Mouse (Mus musculus): Measurements from ENCODE around the gene Smap2. TPM values are rescaled to one million over a fixed set of nuclear protein-coding genes. Genes with fewer than 3 reads are reported as not detected.

Gene Smap2
- polyA plus RNA-seq, 1 experiment, result 35.0 TPM

DNA sequence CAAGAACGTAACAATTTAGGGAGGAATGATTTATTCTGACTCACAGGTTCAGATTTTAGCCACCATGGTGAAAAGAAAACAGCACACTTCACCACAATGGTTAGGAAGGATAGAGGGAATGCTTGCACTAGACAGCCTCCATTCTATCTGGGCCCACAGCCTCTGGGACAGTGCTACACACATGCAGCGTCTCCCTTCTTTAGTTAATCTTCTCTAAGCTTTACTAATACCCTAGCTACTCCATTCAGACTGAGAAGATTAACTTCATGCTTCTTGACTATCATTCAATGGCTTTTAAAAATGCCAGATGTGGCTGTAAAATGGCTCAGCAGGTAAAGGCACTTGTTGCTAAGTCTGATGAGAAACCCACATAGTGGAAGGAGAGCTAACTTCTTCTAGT, 24.8 kb downstream of the Smap2 start:
- peaks cover 39% of the 10 kb centered on the region for H3K4me1 ChIP-seq
- TF ChIP-seq GATA1 (IDR thresholded peaks at IDR 0.05; ENCODE audit: borderline replicate concordance, low read length) (no peak), FLI1 (IDR thresholded peaks at IDR 0.05; ENCODE audit: low read length) (no peak)
- H3K4me3 ChIP-seq (replicated peaks), result no peak overlapping the region
- H3K9me3 ChIP-seq, result peaks cover 9% of the 10 kb centered on the region
- H3K27me3 ChIP-seq (replicated peaks), result no peaks in the 10 kb centered on the region
- peaks cover 36% of the 10 kb centered on the region for H3K36me3 ChIP-seq (replicated peaks; ENCODE audit: low read length)

DNA sequence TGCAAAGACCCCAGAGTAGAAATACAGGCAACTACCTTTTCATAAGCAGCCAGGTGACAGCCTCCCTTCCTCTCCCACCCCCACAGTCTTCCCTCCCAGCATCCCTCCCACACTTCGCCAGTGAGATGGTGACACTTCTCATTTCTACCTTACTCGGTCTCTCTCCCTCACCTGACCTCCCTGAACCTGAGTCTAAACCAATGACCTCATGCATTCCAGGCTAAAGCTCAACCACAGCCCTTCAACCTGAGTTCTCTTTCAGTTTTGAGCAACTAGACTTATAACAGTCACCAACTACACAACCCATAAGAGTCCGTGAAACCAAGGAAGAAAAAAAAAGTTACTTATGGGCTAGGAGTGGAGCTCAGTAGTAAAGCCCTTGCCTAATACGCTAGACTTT, 29.7 kb downstream of the Smap2 start:
- H3K27me3 ChIP-seq (replicated peaks), result no peaks in the 10 kb centered on the region
- H3K4me3 ChIP-seq (replicated peaks), result no peak overlapping the region
- H3K9me3 ChIP-seq, result peaks cover 9% of the 10 kb centered on the region
- H3K36me3 ChIP-seq (replicated peaks; ENCODE audit: low read length), result peaks cover 66% of the 10 kb centered on the region
- H3K4me1 ChIP-seq, result peaks cover 24% of the 10 kb centered on the region
- no peak for TF ChIP-seq GATA1 (IDR thresholded peaks at IDR 0.05; ENCODE audit: borderline replicate concordance, low read length)
- TF ChIP-seq FLI1 (IDR thresholded peaks at IDR 0.05; ENCODE audit: low read length), result no peak

DNA sequence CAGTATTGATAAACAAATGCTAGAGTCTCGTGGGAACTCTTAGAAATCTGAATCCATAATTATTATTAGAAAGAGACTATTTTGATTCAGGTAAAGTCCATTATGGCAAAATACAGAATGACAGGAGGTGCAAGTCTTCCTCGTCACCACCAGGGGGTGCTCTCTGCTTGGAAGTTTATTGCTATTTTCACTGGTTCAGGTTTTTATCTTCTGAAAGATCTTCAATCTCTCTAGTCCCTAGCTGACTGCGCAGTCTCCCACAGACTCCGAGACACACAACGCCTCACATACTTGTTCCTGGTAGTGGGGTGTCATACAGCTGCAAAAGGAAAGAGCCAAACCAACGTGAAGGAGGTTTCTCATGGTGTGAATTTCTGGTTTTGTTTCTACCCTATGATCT, 30.6 kb downstream of the Smap2 start:
- H3K27me3 ChIP-seq (replicated peaks), result no peaks in the 10 kb centered on the region
- H3K4me3 ChIP-seq (replicated peaks), result peak overlapping the region; percentile 66
- H3K9me3 ChIP-seq, result peaks cover 9% of the 10 kb centered on the region
- peaks cover 75% of the 10 kb centered on the region for H3K36me3 ChIP-seq (replicated peaks; ENCODE audit: low read length)
- TF ChIP-seq GATA1 (IDR thresholded peaks at IDR 0.05; ENCODE audit: borderline replicate concordance, low read length), result no peak
- no peak for TF ChIP-seq FLI1 (IDR thresholded peaks at IDR 0.05; ENCODE audit: low read length)
- H3K4me1 ChIP-seq, result peaks cover 19% of the 10 kb centered on the region

DNA sequence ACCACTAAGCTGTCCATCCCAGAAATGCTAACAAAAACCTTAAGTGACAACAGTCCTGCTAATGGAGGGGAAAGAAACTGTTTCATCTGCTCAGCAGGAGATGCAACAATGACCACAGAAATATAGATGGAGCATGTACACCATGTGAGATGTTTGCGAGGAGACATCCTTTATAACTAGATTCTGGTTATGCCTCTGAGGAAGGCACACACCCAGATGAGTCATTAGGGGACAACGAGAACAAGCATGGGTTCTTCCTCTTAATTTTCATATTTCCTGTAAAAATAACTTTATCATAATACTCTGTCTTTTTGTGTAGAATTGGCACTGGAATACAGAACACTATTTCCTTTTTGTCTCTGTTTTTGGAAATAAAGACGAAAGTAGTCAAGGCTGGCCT, 38.8 kb downstream of the Smap2 start:
- Histone ChIP-seq H3K4me3 (replicated peaks) (no peak overlapping the region), H3K36me3 (replicated peaks; ENCODE audit: low read length) (peaks cover 91% of the 10 kb centered on the region), H3K4me1 (peaks cover 24% of the 10 kb centered on the region), H3K9me3 (no peaks in the 10 kb centered on the region), H3K27me3 (replicated peaks) (no peaks in the 10 kb centered on the region)
- TF ChIP-seq FLI1 (IDR thresholded peaks at IDR 0.05; ENCODE audit: low read length), result no peak
- no peak for TF ChIP-seq GATA1 (IDR thresholded peaks at IDR 0.05; ENCODE audit: borderline replicate concordance, low read length)

DNA sequence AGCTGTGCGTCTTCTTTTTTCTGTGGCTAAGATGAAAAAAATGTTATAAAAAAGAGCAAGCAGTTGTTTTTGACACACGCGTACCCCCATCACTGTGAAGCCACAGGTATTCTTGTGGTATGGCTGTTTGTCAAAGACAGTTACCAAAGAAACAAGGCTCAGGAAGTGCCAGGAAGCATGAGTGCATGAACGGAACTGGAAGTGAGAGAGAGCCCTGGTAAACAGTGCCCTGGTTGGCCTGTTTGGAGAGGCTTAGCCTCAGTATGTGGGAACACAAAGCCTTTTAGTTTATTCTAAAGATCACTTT, 41.7 kb downstream of the Smap2 start:
- H3K36me3 ChIP-seq (replicated peaks; ENCODE audit: low read length), result peaks cover 91% of the 10 kb centered on the region

DNA sequence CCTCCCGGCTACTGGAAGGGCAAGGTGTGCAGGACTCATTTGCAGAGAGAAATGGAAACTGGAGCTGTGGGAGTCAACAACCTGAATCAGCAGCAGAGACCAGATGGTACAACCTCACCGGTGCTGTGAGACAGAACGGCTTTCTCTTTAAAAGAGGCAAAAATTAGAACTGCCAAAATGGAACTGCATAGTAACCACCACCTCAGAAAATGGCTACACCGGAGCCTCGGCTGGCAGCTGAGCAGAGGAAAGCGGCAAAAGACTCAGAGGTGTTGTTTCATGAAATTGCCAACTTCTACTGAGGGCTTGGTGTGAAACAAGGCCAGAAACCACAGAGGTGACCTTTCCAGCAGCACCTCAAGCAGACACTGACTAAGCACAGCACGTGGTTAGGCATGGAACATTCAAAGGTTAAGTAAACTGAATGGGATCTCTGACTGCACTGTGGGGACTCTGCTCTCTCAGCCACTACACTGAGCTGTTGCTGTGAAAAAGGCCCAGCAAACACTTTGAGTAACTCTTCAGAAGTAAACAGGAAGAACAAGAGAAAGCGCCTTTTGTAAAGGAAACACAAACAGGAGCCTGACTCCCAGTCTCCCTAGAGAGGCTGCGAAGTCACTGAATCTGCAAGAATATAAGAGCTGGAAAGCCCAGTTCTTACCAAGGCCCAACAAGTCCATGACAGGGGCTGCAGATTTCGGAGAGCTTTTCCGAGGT, 42.2 kb downstream of the Smap2 start:
- Histone ChIP-seq H3K4me1 (peaks cover 22% of the 10 kb centered on the region), H3K9me3 (no peaks in the 10 kb centered on the region), H3K4me3 (replicated peaks) (no peak overlapping the region), H3K27me3 (replicated peaks) (no peaks in the 10 kb centered on the region), H3K36me3 (replicated peaks; ENCODE audit: low read length) (peaks cover 91% of the 10 kb centered on the region)
- no peak for TF ChIP-seq GATA1 (IDR thresholded peaks at IDR 0.05; ENCODE audit: borderline replicate concordance, low read length)
- TF ChIP-seq FLI1 (IDR thresholded peaks at IDR 0.05; ENCODE audit: low read length), result no peak

More for the DNA sequence above, 41.7 kb downstream of the Smap2 start:
- Histone ChIP-seq H3K9me3 (no peaks in the 10 kb centered on the region), H3K4me3 (replicated peaks) (no peak overlapping the region), H3K27me3 (replicated peaks) (no peaks in the 10 kb centered on the region), H3K4me1 (peaks cover 22% of the 10 kb centered on the region)
- no peak for TF ChIP-seq FLI1 (IDR thresholded peaks at IDR 0.05; ENCODE audit: low read length)
- TF ChIP-seq GATA1 (IDR thresholded peaks at IDR 0.05; ENCODE audit: borderline replicate concordance, low read length), result no peak

DNA sequence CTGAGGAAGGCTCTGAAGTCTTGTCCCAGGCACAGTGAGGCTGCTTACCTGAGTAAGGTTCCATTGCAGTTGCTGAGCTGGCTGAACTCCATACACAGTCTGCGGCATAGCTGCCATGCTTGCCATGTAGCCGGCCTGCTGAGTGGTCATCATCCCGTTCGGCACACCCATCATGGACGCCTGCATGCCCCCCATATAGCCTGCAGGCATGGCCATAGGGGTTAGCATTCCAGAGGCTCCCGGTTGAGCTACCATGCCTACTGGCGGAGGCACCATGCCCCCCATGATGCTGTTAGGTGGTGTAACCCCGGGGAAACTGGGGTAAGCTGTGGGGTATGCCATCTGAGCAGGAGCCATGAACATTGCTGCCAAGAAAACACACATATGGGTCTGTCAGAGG, 45.2 kb downstream of the Smap2 start:
- no peak for TF ChIP-seq FLI1 (IDR thresholded peaks at IDR 0.05; ENCODE audit: low read length)
- TF ChIP-seq GATA1 (IDR thresholded peaks at IDR 0.05; ENCODE audit: borderline replicate concordance, low read length), result no peak
- peaks cover 98% of the 10 kb centered on the region for H3K36me3 ChIP-seq (replicated peaks; ENCODE audit: low read length)
- H3K27me3 ChIP-seq (replicated peaks), result no peaks in the 10 kb centered on the region
- no peaks in the 10 kb centered on the region for H3K9me3 ChIP-seq
- peaks cover 15% of the 10 kb centered on the region for H3K4me1 ChIP-seq
- no peak overlapping the region for H3K4me3 ChIP-seq (replicated peaks)

DNA sequence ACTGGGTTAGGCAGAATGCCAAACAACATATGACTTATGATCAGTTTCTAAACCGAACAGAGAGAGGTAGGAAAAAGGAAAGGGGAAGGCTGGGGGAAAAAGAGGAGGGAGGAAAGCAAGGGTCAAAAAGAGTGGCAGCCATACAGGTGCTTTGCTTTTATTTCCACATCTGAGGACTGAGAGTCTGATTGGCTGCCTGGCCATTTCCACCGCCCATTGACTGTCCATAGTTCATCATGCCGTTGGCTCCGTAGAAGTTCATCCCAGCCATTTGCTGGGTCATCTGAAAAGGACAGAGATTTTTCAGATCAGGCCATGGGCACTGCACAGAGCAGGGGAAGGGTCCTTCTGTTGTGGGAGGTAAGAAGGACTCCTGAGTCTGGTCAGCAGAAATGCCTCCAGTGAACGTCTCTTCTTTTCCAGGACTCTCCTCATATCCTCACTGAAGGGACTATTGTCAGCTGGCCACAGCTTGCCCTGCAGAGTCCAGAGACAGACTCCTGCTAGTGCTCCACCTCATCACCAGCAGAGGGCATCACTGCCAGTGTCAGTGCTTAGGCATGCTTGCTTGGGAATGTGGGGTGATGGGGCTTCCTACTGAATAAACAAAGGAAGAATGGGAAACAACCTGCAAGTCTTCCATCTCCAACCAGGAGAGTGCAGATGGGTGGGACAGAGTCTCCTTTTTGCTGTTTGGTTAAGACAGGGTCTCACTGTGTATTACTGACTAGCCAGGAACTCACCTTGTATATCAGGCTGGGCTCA, 47.5 kb downstream of the Smap2 start:
- Histone ChIP-seq H3K36me3 (replicated peaks; ENCODE audit: low read length) (peaks cover 90% of the 10 kb centered on the region), H3K9me3 (no peaks in the 10 kb centered on the region), H3K4me1 (peaks cover 9% of the 10 kb centered on the region; the same call in 1 of the 2 replicates), H3K4me3 (replicated peaks) (no peak overlapping the region), H3K27me3 (replicated peaks) (no peaks in the 10 kb centered on the region)
- no peak for TF ChIP-seq FLI1 (IDR thresholded peaks at IDR 0.05; ENCODE audit: low read length)
- no peak for TF ChIP-seq GATA1 (IDR thresholded peaks at IDR 0.05; ENCODE audit: borderline replicate concordance, low read length)

DNA sequence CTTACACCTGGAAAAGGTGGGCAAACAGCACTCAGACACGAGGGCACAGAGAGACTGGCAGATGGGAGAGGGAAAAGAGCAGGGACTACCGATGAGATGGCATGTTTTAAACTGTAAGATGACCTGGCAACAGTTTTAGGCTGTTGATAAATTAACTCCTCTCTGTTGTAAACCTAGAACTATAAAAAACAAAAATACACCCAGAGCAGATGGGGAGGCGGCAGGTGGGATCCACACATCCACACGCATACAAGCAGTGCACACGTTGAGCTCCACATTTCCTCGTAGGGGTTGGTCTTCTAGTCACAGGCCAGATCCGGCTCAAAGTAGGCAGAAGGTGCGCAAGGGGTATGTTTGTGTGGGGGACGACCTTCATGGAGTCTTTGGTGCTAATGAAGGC, 48.6 kb downstream of the Smap2 start:
- Histone ChIP-seq H3K27me3 (replicated peaks) (no peaks in the 10 kb centered on the region), H3K4me3 (replicated peaks) (no peak overlapping the region), H3K9me3 (no peaks in the 10 kb centered on the region), H3K4me1 (peaks cover 12% of the 10 kb centered on the region), H3K36me3 (replicated peaks; ENCODE audit: low read length) (peaks cover 86% of the 10 kb centered on the region)
- TF ChIP-seq FLI1 (IDR thresholded peaks at IDR 0.05; ENCODE audit: low read length) (no peak), GATA1 (IDR thresholded peaks at IDR 0.05; ENCODE audit: borderline replicate concordance, low read length) (no peak)

DNA sequence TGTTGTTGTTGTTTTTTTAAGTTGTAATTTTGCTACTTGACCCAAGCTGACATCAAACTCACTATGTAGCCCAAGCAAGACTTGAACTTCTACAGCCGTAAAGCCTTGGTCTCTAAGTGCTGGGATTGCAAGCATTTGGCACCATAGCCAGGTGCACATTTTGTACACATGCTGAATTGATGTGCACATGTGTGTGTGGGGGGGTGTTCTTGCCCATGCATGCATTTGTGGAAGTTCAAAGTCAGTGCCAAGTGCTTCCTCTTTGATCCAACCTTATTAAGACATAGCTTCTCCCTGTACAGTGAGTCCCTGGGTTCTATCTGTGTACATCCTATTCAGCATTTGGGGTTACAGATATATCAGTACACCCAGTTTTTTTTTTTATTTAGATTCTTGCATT, 61.5 kb downstream of the Smap2 start:
- Histone ChIP-seq H3K4me1 (peaks cover 53% of the 10 kb centered on the region), H3K9me3 (no peaks in the 10 kb centered on the region), H3K36me3 (replicated peaks; ENCODE audit: low read length) (no peaks in the 10 kb centered on the region), H3K4me3 (replicated peaks) (no peak overlapping the region), H3K27me3 (replicated peaks) (no peaks in the 10 kb centered on the region)
- no peak for TF ChIP-seq FLI1 (IDR thresholded peaks at IDR 0.05; ENCODE audit: low read length)
- TF ChIP-seq GATA1 (IDR thresholded peaks at IDR 0.05; ENCODE audit: borderline replicate concordance, low read length), result no peak
